Mouse (Mus musculus) lung, postnatal 14 days (tissue): ENCODE data around the gene Vps33b.

ENCODE experiments used
- DNase-seq: peaks from one replicate; pipeline ENCODE4 v3.0.0; 2021

Vps33b gene

DNA sequence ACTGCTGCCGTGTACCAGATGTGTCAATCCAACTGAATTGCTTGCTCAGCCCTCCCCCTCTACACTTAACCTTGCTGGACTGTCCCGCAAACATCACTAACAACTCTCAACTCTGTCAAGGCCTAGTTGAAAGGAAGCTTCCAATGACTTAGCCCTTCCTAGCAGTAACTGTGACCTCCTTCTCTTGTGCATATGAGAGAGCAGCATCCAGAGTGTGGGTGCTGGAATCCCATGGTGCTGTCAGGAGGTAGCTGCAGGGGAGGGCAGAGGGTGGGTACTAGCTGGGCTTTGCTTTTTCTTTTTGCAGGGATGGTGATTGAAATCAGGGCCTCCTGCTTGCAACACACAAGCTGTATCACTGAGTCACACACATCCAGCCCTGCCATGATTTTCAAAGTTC is 4.0 kb downstream of the Vps33b start:
- DNase-seq, result no peak

GRCm38 (mm10) chr7:80276374-80276773 is 6.9 kb downstream of the Vps33b start:
- no peak for DNase-seq

GRCm38 (mm10) chr7:80280032-80280431 is 10.6 kb downstream of the Vps33b start:
- no peak for DNase-seq

- DNase-seq, result no peak
Observed at GRCm38 (mm10) chr7:80280998-80281397, 11.5 kb downstream of the Vps33b start.

DNA sequence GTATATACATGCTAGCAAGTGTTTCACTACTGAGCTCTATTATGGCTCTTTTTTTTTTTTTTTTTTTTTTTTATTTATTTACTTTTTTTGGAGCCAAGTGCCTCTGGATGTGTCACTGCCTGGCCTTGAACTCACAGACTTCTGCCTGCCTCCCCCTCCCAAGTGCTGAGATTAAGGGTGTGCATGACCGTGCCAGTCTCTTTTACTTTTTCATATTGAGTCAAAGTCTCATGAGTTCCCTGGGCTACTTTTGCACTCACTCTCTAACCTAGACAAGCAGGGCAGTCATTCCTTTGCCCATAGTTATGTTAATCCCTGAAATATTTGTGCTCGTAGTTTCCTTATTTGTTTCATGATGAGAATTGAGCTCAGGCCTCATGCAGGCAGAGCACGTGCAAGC is 12.2 kb downstream of the Vps33b start:
- no peak for DNase-seq

- DNase-seq, result no peak
Observed at GRCm38 (mm10) chr7:80283226-80283918, 13.9 kb downstream of the Vps33b start.

DNA sequence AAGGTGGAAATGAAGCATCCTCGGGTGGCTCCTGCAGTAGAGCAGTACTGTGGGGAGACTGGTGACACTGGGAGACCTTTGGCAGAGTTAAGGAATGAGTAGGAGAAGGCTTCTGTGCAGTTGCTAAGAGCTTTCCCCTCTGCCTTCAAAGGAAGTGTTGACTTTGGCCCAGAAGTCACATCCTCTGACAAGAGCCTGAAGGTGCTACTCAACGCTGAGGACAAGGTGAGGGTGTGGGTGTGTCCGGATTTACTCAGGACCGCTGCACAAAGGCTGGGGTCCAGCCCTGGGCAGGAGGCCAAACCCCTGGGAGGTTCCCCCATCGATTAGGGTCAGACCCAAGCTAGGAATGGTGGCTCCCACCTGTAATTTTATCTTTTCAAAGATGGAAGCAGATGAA is 14.9 kb downstream of the Vps33b start:
- peak; percentile 27 for DNase-seq

DNA sequence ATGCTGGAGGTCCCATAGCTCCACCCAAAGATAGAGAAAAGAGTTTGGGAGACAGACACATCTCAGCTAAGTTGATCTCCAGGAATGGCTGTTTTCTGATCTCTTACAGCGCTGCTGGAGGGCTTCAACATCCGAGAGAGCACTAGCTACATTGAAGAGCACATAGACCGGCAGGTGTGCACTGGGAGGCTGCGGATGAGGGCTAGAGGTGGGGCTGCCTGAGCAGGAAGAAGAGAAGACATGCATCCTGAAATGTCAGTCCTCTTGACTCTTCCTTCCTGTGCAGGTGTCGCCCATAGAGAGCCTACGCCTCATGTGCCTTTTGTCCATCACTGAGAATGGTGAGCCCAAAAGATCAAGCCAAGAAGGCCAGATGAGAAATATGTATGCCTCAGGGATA is 16.3 kb downstream of the Vps33b start:
- DNase-seq, result no peak

DNA sequence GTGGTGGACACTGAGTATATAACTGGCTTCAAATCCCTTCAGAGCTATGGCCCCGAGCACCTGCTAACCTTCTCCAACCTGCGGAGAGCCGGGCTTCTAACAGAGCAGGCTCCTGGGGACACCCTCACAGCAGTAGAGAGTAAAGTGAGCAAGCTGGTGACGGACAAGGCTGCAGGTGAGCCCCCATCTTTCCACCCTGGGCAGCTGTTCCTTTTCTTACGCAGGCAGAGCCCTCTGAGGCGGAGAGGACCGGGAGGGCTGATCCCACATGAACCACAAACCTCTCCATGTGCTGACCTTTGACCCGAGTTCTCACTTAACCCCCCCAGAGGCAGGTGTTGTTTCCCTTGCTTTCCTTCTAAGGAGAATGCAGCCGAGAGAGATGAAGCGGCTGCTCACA is 18.3 kb downstream of the Vps33b start:
- no peak for DNase-seq

DNA sequence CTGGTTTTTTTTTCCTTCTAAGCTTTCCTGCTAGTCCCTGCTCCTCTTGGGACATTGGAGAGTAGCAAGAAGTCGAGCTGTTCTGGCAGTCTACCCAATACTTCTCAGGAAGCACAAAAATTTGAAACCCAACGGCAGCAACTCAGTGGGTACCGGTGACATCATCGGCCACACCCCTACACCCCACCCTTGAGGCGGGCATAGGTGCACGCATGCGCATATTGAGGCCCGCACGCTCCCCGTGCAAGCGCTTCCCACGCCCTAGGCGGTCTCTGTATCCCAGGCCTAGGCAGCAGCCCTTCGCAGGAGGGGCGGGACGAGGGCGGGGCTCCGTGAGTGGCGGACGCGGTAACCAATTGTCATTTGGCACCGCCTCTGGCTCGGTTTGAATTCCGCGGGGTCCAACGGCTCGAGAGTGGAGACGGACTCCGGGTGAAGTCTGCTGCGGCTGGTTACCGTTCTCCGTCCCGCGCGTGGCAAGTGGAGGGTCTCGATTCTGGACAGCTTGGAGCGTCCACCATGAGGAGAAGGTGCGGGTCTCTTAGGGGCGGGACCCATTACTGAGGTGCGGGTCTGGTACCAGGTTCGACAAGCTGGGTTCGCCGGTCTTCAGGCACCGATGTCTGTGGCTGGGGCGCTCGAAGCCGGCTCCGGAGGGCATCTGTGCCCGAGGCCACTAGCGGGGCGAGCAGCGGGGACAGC is 24.8 kb downstream of the Vps33b start, which contains the start of gene Prc1:
Gene Prc1, plus strand, starts transcription at position 389 of the 702 bp plus-strand sequence.
- DNase-seq, result peak; percentile 98

- no peak for DNase-seq
Observed at GRCm38 (mm10) chr7:80294764-80295648, 25.6 kb downstream of the Vps33b start.

GRCm38 (mm10) chr7:80296462-80296861 is 27.0 kb downstream of the Vps33b start:
- DNase-seq, result no peak

DNA sequence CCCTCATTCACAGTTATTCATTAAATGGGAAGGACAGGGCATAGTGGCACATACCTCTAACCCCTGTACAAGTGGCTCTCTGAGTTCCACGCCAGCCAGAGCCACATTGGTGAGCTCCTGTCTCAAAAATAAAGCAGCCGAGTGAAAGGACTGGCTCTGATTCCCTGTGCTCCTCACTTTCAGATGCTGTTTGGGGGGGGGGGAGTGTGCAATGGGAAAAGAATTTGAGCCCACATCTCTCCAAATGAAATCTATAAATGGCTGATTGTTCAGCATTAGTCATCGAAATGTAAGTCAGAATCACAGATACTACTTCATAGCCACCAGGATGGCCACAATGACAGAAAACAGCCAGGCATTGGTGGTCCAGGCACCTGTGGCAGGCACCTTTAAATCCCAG is 27.6 kb downstream of the Vps33b start:
- DNase-seq, result no peak

GRCm38 (mm10) chr7:80298754-80299153 is 29.3 kb downstream of the Vps33b start:
- DNase-seq, result no peak

- DNase-seq, result no peak
Observed at GRCm38 (mm10) chr7:80299568-80299967, 30.1 kb downstream of the Vps33b start.

DNA sequence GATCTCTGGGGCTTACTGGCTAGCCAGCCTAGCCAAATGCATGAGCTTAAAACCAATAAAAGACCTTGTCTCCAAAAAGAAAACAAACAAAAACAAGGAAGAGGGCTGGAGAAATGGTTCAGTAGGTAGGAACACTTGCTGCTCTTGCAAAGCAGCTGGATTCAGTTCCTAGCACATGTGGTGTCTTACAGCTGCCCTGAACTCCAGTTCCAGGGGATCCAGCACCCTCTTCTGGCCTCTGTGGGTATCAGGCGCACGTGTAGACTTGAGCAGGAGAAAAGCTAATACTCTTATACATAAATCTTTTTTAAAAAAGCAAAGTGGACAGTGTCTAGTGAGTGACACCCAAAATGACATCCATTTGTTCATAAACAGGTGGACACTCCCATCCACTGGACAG is 32.1 kb downstream of the Vps33b start:
- no peak for DNase-seq

DNA sequence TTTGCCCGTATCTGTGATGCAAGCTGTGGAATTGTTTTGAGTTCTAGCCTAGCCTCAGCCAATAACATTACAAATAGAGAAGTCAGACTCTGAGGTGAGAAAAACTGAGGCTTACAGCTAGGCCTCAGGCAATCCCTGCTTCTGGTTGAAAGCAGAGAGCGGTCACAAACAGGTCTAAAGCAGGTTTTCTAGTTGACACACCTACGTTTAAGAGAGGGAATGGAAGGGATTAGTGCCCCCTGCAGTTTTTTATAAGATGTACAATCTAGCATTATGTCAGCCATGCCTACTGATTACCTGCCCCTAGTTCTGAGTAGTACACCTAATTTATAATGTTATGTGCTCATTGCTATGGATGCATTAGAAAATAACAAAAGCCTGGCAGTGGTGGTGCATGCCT is 38.3 kb downstream of the Vps33b start:
- DNase-seq, result no peak

GRCm38 (mm10) chr7:80310771-80311170 is 41.3 kb downstream of the Vps33b start:
- DNase-seq, result no peak

- DNase-seq, result no peak
Observed at GRCm38 (mm10) chr7:80315733-80316132, 46.3 kb downstream of the Vps33b start.

DNA sequence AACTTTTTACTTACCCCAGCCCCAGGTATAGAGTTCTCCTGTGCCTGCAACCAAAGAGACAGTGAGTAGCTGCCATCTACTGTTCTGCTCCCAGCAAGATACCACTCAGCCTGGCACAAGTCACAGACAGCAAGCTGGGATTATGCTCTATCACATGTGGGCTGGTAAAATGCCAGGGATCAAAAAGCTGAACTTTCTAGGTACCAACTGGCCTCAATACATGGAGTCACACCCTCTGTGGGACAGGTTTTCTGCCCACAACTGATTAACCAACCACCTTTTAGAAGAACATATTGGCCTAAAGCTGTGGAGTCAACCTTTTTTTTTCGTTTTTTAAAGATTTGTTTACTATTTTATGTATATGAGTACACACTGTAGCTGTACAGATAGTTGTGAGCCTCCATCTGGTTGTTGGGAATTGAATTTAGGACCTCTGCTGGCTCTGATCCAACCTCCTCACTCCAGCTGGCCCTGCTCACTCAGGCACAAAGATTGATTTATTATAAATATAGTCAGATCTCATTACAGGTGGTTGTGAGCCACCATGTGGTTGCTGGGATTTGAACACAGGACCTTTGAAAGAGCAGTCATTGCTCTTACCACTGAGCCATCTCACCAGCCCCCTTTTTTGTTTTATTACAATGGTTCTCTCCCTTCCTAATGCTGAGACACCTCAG is 48.1 kb downstream of the Vps33b start:
- no peak for DNase-seq

GRCm38 (mm10) chr7:80318670-80319069 is 49.2 kb downstream of the Vps33b start:
- DNase-seq, result no peak

- no peak for DNase-seq
Observed at GRCm38 (mm10) chr7:80319846-80320496, 50.5 kb downstream of the Vps33b start.
